Mouse (Mus musculus): Measurements from ENCODE around the gene Cdk19. TPM values are rescaled to one million over a fixed set of nuclear protein-coding genes. Genes with fewer than 3 reads are reported as not detected.

Gene Cdk19
- polyA plus RNA-seq, 1 experiment from 2014 or later, result 9.6 TPM

Other genes with a start within 250 kb of the Cdk19 start
- 6.1 and 7.2 TPM in 2 replicates for gene Slc16a10, start 197.3 kb upstream of the Cdk19 start, polyA plus RNA-seq (2015; fragmentation: Nextera tagmentation; extraction: Ambion mirVana)
- 63.5 and 64.0 TPM in 2 replicates for gene Rpf2, start 92.5 kb upstream of the Cdk19 start, polyA plus RNA-seq (2015; fragmentation: Nextera tagmentation; extraction: Ambion mirVana)
- gene Gtf3c6, start 81.5 kb upstream of the Cdk19 start, polyA plus RNA-seq (2015; fragmentation: Nextera tagmentation; extraction: Ambion mirVana), result 64.9 and 67.9 TPM in 2 replicates
- gene Amd1, start 37.4 kb upstream of the Cdk19 start, polyA plus RNA-seq (2015; fragmentation: Nextera tagmentation; extraction: Ambion mirVana), result 35.5 and 40.4 TPM in 2 replicates
- not detected in 2 replicates for gene Slc22a16, start 230.8 kb downstream of the Cdk19 start, polyA plus RNA-seq (2015; fragmentation: Nextera tagmentation; extraction: Ambion mirVana)